Mouse (Mus musculus) lung, postnatal 0 days (tissue): ENCODE data around the gene Kazn.

Experiments used
- CTCF ChIP-seq: IDR thresholded peaks from 2 replicates; pipeline ENCODE4 v1.5.1; 2016; ENCODE audit warnings: antibody characterized with exemption, mild to moderate bottlenecking
- EP300 ChIP-seq: IDR thresholded peaks from 2 replicates; pipeline ENCODE4 v1.6.1; 2016; ENCODE audit warnings: antibody characterized with exemption, mild to moderate bottlenecking, control low read depth

DNA sequence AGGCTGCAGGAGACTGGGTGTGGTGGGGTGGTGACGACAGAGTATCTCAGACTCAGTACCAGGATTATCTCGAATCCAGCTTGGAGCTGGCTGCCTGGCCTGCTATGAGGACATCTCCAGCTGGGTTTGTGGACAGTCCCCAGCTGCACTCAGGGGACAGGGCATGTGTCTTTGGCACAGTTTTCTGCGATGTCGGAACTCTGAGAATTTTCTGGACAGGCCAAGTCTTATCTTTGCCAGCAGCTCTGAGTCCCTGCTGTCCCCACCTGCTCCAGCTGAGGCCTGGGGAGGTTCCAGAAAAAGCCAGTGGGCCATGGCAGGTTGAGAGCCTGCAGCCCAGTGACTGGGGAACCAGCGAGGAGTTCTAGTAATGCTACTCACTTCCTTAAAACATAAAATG, 82.7 kb downstream of the Kazn start:
- TF ChIP-seq CTCF = no peak
- no peak for TF ChIP-seq EP300
